Mouse (Mus musculus) heart, adult 11 months (tissue): ENCODE results near the gene Wdr18.
A peak's percentile ranks its signal among the peaks of the same experiment; 100 is the strongest.

Experiments
- DNase-seq: peaks from one replicate; pipeline ENCODE4 v3.0.0; 2022

Gene Wdr18

GRCm38 (mm10) chr10:79927324-79928029, 32.5 kb upstream of the Wdr18 start:
- DNase-seq = peak; percentile 97

- peak; percentile 96 for DNase-seq
These were observed 31.8 kb upstream of the Wdr18 start for GRCm38 (mm10) chr10:79928030-79928694.

GRCm38 (mm10) chr10:79928907-79929701, 30.8 kb upstream of the Wdr18 start:
- peak; percentile 91 for DNase-seq

- peak; percentile 93 for DNase-seq
These were observed 29.8 kb upstream of the Wdr18 start for GRCm38 (mm10) chr10:79929967-79930825.

GRCm38 (mm10) chr10:79930826-79931186, 29.1 kb upstream of the Wdr18 start:
- DNase-seq = no peak

GRCm38 (mm10) chr10:79931797-79932196, 28.2 kb upstream of the Wdr18 start:
- DNase-seq = peak; percentile 93

- DNase-seq = peak; percentile 99
These were observed 27.2 kb upstream of the Wdr18 start for GRCm38 (mm10) chr10:79932736-79933135.

GRCm38 (mm10) chr10:79933145-79933679, 26.7 kb upstream of the Wdr18 start:
- peak; percentile 96 for DNase-seq

GRCm38 (mm10) chr10:79933861-79934260, 26.1 kb upstream of the Wdr18 start:
- peak; percentile 95 for DNase-seq

GRCm38 (mm10) chr10:79934272-79934721, 25.7 kb upstream of the Wdr18 start:
- DNase-seq = peak; percentile 100

- peak; percentile 95 for DNase-seq
These were observed 25.0 kb upstream of the Wdr18 start for GRCm38 (mm10) chr10:79934794-79935569.

GRCm38 (mm10) chr10:79936284-79936910, 23.6 kb upstream of the Wdr18 start:
- peak; percentile 91 for DNase-seq

GRCm38 (mm10) chr10:79936911-79937441, 23.0 kb upstream of the Wdr18 start:
- peak; percentile 98 for DNase-seq

GRCm38 (mm10) chr10:79937775-79938526, 22.0 kb upstream of the Wdr18 start:
- no peak for DNase-seq

GRCm38 (mm10) chr10:79940749-79941148, 19.2 kb upstream of the Wdr18 start:
- DNase-seq = peak; percentile 98

GRCm38 (mm10) chr10:79942988-79943387, 17.0 kb upstream of the Wdr18 start:
- no peak for DNase-seq

GRCm38 (mm10) chr10:79943471-79943901, 16.5 kb upstream of the Wdr18 start:
- no peak for DNase-seq

GRCm38 (mm10) chr10:79945507-79946234, 14.3 kb upstream of the Wdr18 start:
- no peak for DNase-seq

- DNase-seq = no peak
These were observed 13.1 kb upstream of the Wdr18 start for GRCm38 (mm10) chr10:79946752-79947322.
